Mouse (Mus musculus) forebrain, embryonic 14.5 days (tissue): ENCODE measurements around the gene Asap2. TPM values are rescaled to one million over a fixed set of nuclear protein-coding genes. Genes with fewer than 3 reads are reported as not detected.

Source experiments
- ATAC-seq: fragments of 200-750 bp; cut with Nextera tagmentation; 2 replicates; pipeline ENCODE4 v1.8.0; 2017; ENCODE audit warnings: mild to moderate bottlenecking, moderate library complexity
- DNase-seq: peaks from one replicate; pipeline ENCODE4 v3.0.0-alpha.2; 2015; ENCODE audit warnings: low spot score
- H3K27ac ChIP-seq: fragments of 300-500 bp; sonication (generic); 2 replicates; pipeline ENCODE4 v1.5.1; 2014; ENCODE audit warnings: low read depth, mild to moderate bottlenecking, control low read depth, low read length, moderate library complexity
- H3K27me3 ChIP-seq: fragments of 300-500 bp; sonication (generic); replicated peaks from 2 replicates; pipeline ENCODE4 v1.6.1; 2014; ENCODE audit warnings: low read length, control low read depth, mixed read lengths; ENCODE audit not compliant: control insufficient read depth, insufficient read depth
- H3K36me3 ChIP-seq: fragments of 300-500 bp; sonication (generic); 2 replicates; pipeline ENCODE4 v1.6.1; 2014; ENCODE audit warnings: low read length, control low read depth; ENCODE audit not compliant: control insufficient read depth, insufficient read depth
- H3K4me1 ChIP-seq: fragments of 300-500 bp; sonication (generic); 2 replicates; pipeline ENCODE4 v1.6.1; 2014; ENCODE audit warnings: antibody characterized with exemption, low read length, control low read depth; ENCODE audit not compliant: control insufficient read depth, insufficient read depth
- H3K4me2 ChIP-seq: fragments of 300-500 bp; sonication (generic); 2 replicates; pipeline ENCODE4 v1.6.1; 2014; ENCODE audit warnings: mild to moderate bottlenecking, control low read depth, low read length
- H3K4me3 ChIP-seq: fragments of 300-500 bp; sonication (generic); 2 replicates; pipeline ENCODE4 v1.5.1; 2014; ENCODE audit warnings: low read depth, low read length, control low read depth
- H3K9ac ChIP-seq: fragments of 300-500 bp; sonication (generic); 2 replicates; pipeline ENCODE4 v1.6.1; 2014; ENCODE audit warnings: mild to moderate bottlenecking, low read length, control low read depth, moderate library complexity
- H3K9me3 ChIP-seq: fragments of 300-500 bp; sonication (generic); replicated peaks from 2 replicates; pipeline ENCODE4 v1.6.1; 2016; ENCODE audit warnings: low read length, control low read depth, mixed read lengths; ENCODE audit not compliant: control insufficient read depth
- WGBS: fragments of 180-500 bp; shearing (Covaris S2); extraction: QIAGEN DNeasy Blood & Tissue Kit; methylation state at CpG from one replicate; pipeline ENCODE4 v1.1.7; 2014; 5-methylcytosine and 5-hydroxymethylcytosine counted together
- polyA plus RNA-seq: library from polyadenylated mRNA; unstranded; fragments of >200 nt; fragmentation: Nextera tagmentation; extraction: Ambion mirVana; gene quantifications from 2 replicates; pipeline ENCODE4 v1.2.1, GENCODE M21; 2014

Gene Asap2
- polyA plus RNA-seq, 1 experiment from 2014 or later, result 13.1 TPM

DNA sequence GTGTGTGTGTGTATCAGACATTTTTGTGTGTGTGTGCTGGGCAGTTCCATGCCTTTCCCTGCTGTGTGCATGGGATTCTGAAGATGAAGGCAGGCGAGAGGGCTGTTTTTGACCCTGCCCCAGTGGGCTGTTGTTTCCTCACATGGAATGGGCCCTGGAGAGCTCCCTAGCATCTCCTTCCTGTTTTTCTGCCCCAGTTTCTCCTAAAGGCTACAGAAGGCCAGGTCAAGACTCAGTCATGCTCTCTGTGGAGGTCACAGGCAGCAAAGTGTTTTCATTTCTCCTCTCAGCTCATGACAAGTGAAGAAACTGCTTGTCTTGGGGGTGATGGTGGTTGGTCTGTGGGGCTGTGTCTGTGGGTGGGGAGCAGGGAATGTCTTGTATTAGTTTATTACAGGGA is 195.9 kb downstream of the Asap2 start:
- Histone ChIP-seq H3K9ac (no peak overlapping the region), H3K9me3 (no peaks in the 10 kb centered on the region), H3K27ac (no peak overlapping the region), H3K27me3 (no peaks in the 10 kb centered on the region), H3K4me2 (no peak overlapping the region), H3K4me1 (no peaks in the 10 kb centered on the region), H3K4me3 (no peak overlapping the region), H3K36me3 (peaks cover 10% of the 10 kb centered on the region; the same call in 1 of the 2 replicates)
- no peak for ATAC-seq
- WGBS, result 73% methylated on average over 1 of the region's 1 CpGs
- DNase-seq, result no peak

DNA sequence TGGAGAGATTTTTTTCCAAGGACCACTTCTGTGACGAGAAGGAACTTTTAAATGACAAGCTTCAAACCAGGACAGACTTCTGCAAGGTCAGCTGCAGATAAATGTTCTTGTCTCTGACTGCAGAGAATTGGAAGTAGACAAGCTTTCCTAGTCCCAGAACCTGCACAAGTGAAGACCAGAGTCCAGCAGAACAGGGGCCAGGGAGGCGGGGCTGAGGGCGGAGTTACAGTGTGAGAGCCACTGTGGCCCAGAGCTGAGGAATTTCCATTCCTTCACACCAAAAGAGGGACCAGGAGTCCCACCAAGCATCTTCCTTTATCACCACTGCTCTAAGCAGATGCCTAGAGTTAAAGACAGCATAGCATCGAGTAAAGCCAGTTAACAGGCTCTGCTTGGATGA is 198.6 kb downstream of the Asap2 start:
- H3K9ac ChIP-seq, result no peak overlapping the region
- ATAC-seq (no peak), DNase-seq (no peak)
- no peak overlapping the region for H3K27ac ChIP-seq
- H3K4me1 ChIP-seq, result no peaks in the 10 kb centered on the region
- WGBS, result 78% methylated on average over 4 of the region's 4 CpGs
- H3K4me2 ChIP-seq, result no peak overlapping the region
- no peaks in the 10 kb centered on the region for H3K9me3 ChIP-seq
- H3K36me3 ChIP-seq, result peaks cover 10% of the 10 kb centered on the region; the same call in 1 of the 2 replicates
- no peaks in the 10 kb centered on the region for H3K27me3 ChIP-seq
- no peak overlapping the region for H3K4me3 ChIP-seq

DNA sequence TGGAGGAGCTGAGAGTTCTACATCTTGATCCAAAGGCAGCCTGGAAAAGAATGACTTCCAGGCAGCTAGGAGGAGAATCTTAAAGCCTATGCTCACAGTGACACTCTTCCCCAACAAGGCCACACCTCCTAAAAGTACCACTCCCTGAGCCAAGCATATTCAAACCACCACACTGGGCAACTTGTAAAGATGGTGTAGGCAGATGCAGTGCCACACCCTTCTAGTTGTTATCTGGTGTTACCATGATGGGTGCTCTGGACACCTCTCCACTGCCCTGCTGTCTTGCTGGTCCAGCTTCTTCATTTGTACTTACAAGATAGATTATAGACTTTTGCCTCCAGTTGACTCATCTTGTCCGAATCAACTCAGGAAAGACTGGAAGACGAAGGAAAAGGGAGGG is 201.3 kb downstream of the Asap2 start:
- 78% methylated on average over 2 of the region's 2 CpGs for WGBS
- H3K36me3 ChIP-seq, result peaks cover 7% of the 10 kb centered on the region; the same call in 1 of the 2 replicates
- DNase-seq, result no peak
- H3K4me1 ChIP-seq, result no peaks in the 10 kb centered on the region
- H3K27ac ChIP-seq, result no peak overlapping the region
- ATAC-seq, result no peak
- H3K4me3 ChIP-seq, result no peak overlapping the region
- H3K27me3 ChIP-seq, result no peaks in the 10 kb centered on the region
- no peak overlapping the region for H3K9ac ChIP-seq
- no peak overlapping the region for H3K4me2 ChIP-seq
- no peaks in the 10 kb centered on the region for H3K9me3 ChIP-seq

DNA sequence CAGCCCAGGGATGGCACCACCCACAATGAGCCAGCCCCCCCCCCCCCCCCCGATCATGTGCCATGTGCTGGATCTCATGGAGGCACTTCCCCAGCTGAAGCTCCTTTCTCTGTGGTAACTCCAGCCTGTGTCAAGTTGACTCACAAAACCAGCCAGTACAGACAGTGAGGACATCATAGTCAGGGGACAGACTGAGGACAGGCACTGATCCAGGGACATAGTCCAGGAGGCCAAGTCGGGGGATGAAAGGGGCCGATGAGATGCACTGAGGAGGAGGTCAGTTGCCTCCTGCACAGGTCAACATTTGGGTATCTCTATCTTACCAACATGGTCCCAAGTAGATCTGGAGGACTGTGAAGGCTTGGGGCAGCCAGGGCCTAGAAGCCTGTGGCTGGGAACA is 205.2 kb downstream of the Asap2 start:
- H3K27ac ChIP-seq, result no peak overlapping the region
- no peaks in the 10 kb centered on the region for H3K4me1 ChIP-seq
- H3K4me2 ChIP-seq, result no peak overlapping the region
- H3K36me3 ChIP-seq, result peaks cover 8% of the 10 kb centered on the region
- no peak overlapping the region for H3K9ac ChIP-seq
- no peaks in the 10 kb centered on the region for H3K9me3 ChIP-seq
- no peaks in the 10 kb centered on the region for H3K27me3 ChIP-seq
- WGBS, result 97% methylated on average over 2 of the region's 3 CpGs
- H3K4me3 ChIP-seq, result no peak overlapping the region
- no peak for ATAC-seq
- DNase-seq, result no peak

DNA sequence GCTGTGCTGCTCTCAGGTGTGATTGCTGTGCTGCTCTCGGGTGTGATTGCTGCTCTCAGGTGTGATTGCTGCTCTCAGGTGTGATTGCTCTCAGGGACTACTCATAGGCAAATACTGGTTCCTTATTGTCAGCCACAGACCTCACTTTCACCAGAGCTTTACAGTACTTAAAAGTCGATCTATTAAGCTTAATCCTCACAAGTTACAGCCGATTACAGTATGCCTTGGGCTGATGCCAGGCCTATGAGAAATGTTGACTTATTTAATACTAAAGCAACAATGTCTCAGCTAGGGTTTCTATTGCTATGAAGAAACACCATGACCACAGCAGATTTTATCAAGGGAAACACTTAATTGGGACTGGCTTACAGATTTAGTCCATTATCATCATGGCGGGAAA is 206.2 kb downstream of the Asap2 start:
- H3K9me3 ChIP-seq, result no peaks in the 10 kb centered on the region
- no peak overlapping the region for H3K4me3 ChIP-seq
- WGBS, result 91% methylated on average over 4 of the region's 4 CpGs
- no peaks in the 10 kb centered on the region for H3K4me1 ChIP-seq
- no peak overlapping the region for H3K4me2 ChIP-seq
- H3K27me3 ChIP-seq, result no peaks in the 10 kb centered on the region
- DNase-seq, result no peak
- no peak overlapping the region for H3K9ac ChIP-seq
- H3K36me3 ChIP-seq, result peaks cover 15% of the 10 kb centered on the region
- H3K27ac ChIP-seq, result no peak overlapping the region
- no peak for ATAC-seq

DNA sequence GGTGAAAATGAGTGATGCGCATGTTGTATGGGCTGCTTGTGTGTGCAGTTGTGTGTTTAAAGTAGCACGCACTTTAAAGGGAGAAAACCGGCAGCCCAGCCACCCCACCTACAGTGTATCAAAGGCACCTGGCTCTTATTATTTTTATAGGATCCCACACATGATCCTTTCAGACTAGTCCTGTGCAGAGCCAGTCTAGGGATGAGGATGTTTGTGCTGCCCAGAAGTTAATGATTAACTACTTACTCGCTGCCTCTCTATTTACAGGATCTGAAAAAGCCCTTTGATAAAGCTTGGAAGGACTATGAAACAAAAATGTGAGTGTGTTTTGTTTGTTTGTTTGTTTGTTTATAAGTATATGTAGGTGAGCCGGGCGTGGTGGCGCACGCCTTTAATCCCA is 210.4 kb downstream of the Asap2 start:
- H3K27ac ChIP-seq, result no peak overlapping the region
- no peaks in the 10 kb centered on the region for H3K27me3 ChIP-seq
- DNase-seq (no peak), ATAC-seq (no peak)
- H3K4me3 ChIP-seq, result no peak overlapping the region
- peaks cover 13% of the 10 kb centered on the region for H3K4me1 ChIP-seq
- H3K4me2 ChIP-seq, result no peak overlapping the region
- H3K9ac ChIP-seq, result no peak overlapping the region
- H3K9me3 ChIP-seq, result no peaks in the 10 kb centered on the region
- peaks cover 29% of the 10 kb centered on the region for H3K36me3 ChIP-seq
- 95% methylated on average over 8 of the region's 8 CpGs for WGBS

DNA sequence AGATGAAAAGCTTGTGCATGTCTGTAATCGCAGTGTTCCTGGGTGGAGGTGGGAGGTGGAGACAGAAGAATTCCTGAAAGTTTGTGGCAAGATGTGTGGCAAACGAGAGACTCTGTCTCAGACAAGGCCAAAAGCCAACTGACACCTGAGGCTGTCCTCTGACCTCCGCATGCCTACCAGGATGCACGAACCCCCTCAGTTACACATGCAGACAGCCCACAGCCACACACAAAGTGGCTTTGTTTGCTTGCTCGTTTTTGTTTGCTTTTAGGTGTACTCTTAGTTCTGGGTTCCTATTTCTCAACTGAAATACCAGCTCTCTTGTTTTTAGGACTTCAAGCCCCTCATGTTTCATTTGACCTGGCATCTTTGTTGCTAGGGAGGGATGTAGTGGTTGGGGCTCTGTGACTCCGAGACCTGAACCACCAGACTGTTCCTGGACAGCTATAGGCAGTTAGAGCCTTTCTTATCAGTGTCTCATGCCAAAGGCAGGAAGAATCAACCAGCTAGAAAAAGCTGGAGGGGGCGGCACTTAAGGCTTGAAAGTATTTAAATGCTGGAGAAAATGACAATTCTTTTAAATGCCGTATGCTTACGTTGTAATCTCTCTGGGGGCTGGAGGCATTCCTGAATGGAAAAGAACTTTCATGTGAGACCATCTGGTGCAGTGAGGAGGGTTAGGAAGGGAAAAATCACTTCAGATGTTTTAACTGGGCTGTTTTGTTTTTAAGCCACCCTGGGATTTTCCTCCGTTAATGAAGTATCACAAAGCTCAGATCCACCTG is 211.4 kb downstream of the Asap2 start:
- no peak overlapping the region for H3K9ac ChIP-seq
- ATAC-seq, result no peak
- DNase-seq, result no peak
- H3K9me3 ChIP-seq, result no peaks in the 10 kb centered on the region
- H3K4me2 ChIP-seq, result no peak overlapping the region
- H3K4me3 ChIP-seq, result no peak overlapping the region
- no peaks in the 10 kb centered on the region for H3K27me3 ChIP-seq
- no peak overlapping the region for H3K27ac ChIP-seq
- 80% methylated on average over 10 of the region's 10 CpGs for WGBS
- peaks cover 37% of the 10 kb centered on the region for H3K36me3 ChIP-seq
- peaks cover 13% of the 10 kb centered on the region for H3K4me1 ChIP-seq

DNA sequence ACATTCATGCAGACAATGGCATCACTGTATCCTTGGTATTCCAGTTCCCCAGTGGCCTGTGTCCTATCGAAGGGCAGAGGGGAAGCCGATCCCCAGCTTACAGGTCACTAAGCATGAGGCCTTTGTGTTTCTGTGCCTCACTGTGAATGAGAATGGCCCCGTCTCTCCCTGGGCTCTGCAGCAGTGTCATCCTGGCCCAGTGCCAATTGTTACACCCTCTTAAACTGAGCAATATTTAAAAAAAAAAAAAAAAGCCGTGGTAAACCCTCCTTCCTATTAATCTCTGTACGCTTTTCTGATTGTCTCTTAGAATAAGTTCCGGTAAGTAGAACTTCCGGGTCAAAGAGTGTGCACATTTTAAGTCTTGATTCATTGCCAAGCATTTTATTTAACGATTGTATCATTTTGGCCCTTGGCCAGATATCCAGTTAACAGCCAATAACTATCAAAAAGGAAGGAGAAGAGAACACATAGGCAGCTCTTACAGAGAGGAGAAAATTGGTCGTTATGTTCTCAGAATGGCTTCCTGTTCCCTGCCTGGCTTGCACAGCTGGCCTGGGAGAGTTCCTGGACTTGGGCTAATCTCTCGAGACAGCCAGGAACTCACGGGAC is 214.5 kb downstream of the Asap2 start:
- Histone ChIP-seq H3K27ac (peak overlapping the region; percentile 21; the same call in 1 of the 2 replicates), H3K4me1 (peaks cover 13% of the 10 kb centered on the region), H3K4me3 (no peak overlapping the region), H3K4me2 (no peak overlapping the region), H3K9ac (no peak overlapping the region), H3K36me3 (peaks cover 56% of the 10 kb centered on the region), H3K27me3 (no peaks in the 10 kb centered on the region), H3K9me3 (no peaks in the 10 kb centered on the region)
- DNase-seq (peak; percentile 69), ATAC-seq (peak; percentile 73)
- WGBS, result 10% methylated on average over 11 of the region's 11 CpGs

DNA sequence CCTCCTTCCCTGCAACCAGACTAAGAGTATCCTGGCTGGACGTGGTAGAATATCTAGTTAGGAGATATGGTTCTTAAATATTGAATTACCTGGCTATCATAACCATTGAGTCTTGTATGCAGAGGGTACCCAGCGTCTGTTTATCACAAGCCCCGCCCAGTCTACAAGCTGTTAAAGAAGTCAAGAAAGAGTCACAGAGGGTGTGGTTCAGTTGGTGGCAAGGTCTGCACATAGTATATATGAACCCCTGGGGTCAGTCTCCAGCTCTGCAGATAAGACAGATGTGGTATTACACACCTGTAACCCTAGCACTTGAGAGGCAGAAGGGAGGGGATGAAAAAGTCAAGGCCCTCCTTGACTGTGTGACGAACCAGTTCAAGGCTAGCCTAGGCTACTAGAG is 215.5 kb downstream of the Asap2 start:
- H3K4me2 ChIP-seq, result no peak overlapping the region
- peaks cover 13% of the 10 kb centered on the region for H3K4me1 ChIP-seq
- H3K36me3 ChIP-seq, result peaks cover 52% of the 10 kb centered on the region
- H3K4me3 ChIP-seq, result no peak overlapping the region
- no peaks in the 10 kb centered on the region for H3K9me3 ChIP-seq
- 90% methylated on average over 4 of the region's 4 CpGs for WGBS
- DNase-seq, result no peak
- no peak for ATAC-seq
- H3K9ac ChIP-seq, result no peak overlapping the region
- H3K27me3 ChIP-seq, result no peaks in the 10 kb centered on the region
- H3K27ac ChIP-seq, result no peak overlapping the region
